Mouse (Mus musculus) left cerebral cortex, adult 8-10 months (tissue): ENCODE data around the gene Wnt8b. TPM values are rescaled to one million over a fixed set of nuclear protein-coding genes. Genes with fewer than 3 reads are reported as not detected.
"Not testable (repeated sequence)": the region's sequence is repeated elsewhere in the genome, so short reads cannot be mapped to it uniquely, and the experiment has no call there.

ENCODE experiments used
- DNase-seq, 2 experiments: peaks; one replicate each; pipeline ENCODE4 v3.0.0; 2022; ENCODE audit warnings: low spot score in 2 of 2
- total RNA-seq, 4 experiments: library from RNA; stranded (reverse); gene quantifications; 2 replicates each; pipeline ENCODE4 v1.2.4; 2022

Wnt8b gene
- total RNA-seq, result under 1 TPM; 0.30 to 0.78 (median 0.58) TPM

DNA sequence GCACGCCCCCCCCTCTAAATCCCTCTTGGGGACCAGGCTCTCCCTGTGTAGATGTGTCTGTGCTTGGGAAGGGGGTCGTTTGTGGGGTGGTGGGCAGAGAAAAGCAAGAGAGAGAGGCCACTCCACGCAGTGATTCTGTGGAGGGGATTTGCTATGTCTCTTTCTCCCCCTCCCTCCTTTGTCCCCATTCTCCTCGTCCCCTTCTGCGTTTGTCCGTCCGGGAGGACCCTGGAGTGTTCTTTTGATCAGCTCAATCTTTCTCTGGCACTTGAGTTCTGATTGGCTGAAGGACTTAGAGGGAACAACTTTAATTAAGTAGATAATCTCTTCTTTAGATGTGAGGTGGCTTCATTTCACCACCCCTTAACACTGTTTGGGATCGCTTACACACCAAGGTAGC, at the start of gene Wnt8b:
Wnt8b (plus strand) TSS at position 345 of the 400 bp plus-strand sequence.
- DNase-seq, result no peak

GRCm38 (mm10) chr19:44445755-44446154, 47.5 kb upstream of the Wnt8b start:
- no peak for DNase-seq

- DNase-seq, result no peak
Observed at GRCm38 (mm10) chr19:44447927-44448326, 45.3 kb upstream of the Wnt8b start.

GRCm38 (mm10) chr19:44454862-44455261, 38.4 kb upstream of the Wnt8b start:
- no peak for DNase-seq

DNA sequence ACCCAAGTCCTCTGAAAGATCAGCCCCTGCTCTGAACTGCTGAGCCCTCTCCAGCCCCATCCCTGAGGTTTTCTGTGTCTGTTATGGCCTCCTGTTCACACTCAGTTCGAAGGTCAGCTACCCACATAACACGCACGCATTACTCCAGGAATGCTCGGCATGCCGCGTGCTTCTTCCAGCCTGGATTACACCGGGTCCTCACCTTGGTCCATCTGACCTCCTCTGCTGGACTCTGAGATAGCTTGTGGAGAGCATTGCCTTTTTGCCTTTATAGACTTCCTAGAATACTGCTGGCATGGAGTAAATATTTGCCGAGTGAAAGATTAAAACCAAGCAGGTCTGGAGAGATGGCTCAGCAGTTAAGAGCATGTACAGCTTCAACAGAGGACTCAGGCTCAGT, 37.9 kb upstream of the Wnt8b start:
- no peak for DNase-seq

- DNase-seq, result no peak
Observed at GRCm38 (mm10) chr19:44457359-44458055, 35.8 kb upstream of the Wnt8b start.

- DNase-seq, result no peak
Observed at GRCm38 (mm10) chr19:44458696-44459095, 34.6 kb upstream of the Wnt8b start.

DNA sequence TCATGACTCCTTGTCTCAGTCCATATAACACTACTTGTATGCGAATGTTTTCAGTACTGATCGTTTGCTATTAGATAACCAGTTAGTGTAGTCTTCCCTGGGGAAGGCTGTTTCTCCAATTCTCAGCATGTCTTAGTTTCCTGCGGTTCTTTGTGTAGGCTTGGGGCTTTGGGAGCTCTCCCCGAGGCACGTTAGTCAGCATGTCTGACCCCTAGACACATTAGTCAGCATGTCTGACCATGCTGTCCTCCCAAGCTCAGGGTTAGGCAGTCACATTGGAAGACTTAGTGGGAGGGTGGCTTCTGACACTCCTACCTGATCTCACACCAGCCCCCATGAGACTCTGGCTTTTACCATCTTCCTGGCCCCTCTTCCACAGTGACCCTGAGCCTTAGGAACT, 32.8 kb upstream of the Wnt8b start:
- DNase-seq, result no peak

- no peak for DNase-seq
Observed at GRCm38 (mm10) chr19:44461500-44461899, 31.8 kb upstream of the Wnt8b start.

GRCm38 (mm10) chr19:44462141-44462540, 31.1 kb upstream of the Wnt8b start:
- no peak for DNase-seq

- DNase-seq, result not testable (repeated sequence)
Observed at GRCm38 (mm10) chr19:44465960-44466525, 27.2 kb upstream of the Wnt8b start.

DNA sequence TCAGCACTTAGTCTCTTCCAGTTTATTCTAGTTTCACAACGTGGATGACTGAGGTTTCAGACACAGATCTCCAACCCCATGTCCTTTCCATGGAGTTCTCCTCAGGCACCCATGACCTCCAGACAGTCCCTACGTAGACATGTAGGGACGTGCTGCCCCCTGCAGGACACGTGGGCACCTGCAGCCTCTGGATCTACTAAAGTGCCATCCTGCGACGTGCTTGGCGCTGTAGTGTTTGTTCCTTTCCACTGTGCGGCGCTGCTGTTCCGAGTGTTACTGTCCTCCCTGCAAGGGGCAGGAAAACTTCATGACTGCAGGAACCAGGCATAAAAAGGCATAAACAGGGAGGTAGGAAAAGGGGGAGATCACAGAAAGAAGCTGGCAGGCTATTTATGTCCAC, 19.1 kb upstream of the Wnt8b start:
- peak; percentile 23 to 30 for DNase-seq

DNA sequence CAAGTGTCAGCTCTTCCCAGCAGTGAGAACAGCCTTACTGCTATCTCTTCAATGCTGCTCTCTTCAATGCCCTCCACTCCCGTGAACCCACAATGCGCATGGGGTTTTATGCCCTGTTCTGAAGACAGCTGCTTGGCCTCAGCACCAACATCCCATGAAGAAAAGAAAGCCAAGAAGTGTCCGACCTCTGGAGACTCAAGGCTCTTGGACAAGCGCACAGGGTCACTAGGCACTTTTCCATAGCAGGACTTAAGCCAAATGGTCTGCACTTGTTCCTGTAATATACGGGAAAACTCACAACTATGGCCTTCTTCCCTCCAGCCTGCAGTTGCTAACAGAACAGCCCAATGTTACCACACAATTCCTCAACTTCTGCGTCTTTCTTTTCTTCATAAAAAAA, 18.0 kb upstream of the Wnt8b start:
- DNase-seq, result no peak

- DNase-seq, result no peak
Observed at GRCm38 (mm10) chr19:44476541-44476940, 16.7 kb upstream of the Wnt8b start.

DNA sequence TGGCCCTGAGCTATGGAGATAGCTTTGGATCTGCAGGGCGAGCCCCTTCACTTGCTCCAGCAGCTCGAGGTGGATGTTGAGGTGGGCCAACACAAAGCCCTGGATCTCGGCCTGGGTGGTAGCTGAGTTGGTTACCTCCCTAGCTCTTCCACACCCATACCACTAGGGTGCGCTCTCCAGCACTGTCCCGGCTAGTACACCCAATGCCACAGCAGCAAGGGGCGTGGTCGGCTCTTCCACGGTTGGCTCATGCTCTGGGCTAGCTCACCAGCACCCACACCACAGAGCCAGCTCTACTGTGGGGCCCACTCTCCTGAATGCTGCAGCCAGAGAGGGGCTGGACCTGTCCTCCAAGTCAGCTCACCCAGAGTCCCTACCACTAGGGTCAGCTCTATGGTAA, 6.0 kb upstream of the Wnt8b start:
- DNase-seq, result no peak

DNA sequence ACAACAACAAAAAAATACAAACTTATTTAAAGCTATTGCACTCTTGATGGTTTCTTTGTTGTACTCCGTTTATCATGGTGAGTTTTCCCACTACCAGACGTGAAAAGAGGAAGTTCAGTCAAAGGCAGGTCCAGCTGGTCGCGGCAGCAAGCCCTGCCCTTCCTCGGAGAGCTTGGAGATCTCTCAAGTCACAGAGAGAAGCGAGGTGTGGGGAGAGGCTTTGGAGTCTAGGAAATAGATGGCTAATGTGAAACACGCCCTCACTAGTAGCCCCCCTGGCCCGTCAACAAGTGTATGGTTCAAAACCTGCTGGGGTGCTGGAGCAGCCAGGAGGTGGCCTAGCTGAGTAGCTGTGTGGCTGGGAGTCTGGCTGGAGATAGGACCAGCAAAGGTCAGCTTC, 3.2 kb downstream of the Wnt8b start:
- no peak for DNase-seq

GRCm38 (mm10) chr19:44496941-44497340, 3.7 kb downstream of the Wnt8b start:
- no peak for DNase-seq

DNA sequence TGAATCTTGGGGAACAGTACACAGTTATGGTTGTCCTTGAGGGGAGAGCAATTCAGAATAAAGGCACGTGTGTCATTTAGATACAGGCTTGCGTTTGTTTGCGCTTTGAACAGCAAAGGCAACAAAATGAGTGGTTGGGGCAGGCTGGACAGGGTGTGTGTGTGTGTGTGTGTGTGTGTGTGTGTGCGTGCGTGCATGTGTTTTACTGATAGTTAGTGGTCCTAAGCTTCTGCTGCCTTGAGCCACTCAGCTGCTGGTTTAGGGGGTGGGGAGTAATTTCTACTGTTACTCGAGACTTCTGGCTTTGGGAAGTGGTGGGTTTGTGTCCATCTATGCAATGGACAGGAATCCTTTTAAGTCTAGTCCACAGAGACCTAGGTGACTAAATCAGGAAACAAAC, 5.7 kb downstream of the Wnt8b start:
- no peak for DNase-seq

DNA sequence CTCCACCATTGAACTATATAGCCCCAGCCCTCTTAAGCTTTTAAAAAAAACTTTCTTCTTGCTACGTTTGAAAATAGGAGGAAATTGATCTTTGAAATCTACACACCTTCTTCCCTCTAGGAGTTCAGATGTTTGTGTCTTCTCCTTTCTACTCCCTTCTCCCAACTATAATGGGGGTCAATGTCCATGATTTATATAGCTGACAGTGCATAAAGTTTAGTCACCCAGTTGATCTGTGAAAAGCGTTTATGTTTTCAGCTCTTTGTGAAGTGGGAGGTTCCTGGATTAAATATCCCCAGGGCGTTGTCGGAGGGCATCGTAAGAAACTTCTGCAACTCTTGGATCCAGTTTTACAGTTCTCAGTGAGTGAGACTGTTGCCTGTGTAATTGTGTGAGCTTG, 7.0 kb downstream of the Wnt8b start:
- DNase-seq, result no peak

GRCm38 (mm10) chr19:44501925-44502324, 8.7 kb downstream of the Wnt8b start:
- DNase-seq, result no peak

GRCm38 (mm10) chr19:44502741-44503140, 9.5 kb downstream of the Wnt8b start:
- no peak for DNase-seq

DNA sequence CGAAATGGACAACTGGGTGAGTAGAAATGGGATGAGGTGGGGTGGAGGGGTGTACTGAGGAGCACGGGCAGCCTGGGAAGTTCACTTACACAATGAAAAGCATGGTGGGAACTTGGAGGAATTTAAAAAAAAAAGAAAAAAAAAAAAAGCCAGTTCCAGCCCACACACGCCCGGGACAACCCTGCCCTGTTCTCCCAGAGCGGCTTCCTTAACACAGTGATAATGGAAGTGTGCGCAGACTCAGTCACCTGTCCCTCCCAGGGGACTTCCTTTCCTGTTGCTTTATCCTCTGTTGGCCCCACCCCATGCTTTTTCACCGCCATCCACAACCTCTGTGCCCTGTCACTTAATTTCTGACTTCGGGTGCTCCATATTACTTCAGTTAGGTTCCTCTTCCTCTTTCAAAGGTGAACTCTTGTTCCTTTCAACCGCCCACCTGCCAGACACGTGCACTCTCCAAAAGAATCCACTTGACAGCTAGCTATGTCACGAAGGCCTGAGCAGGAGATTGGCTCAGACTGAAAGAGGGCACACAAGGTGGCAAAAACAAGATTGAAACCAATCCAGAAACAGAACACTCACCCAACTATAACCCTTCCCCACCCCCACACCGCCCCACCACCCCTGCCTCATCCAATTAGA, 17.4 kb downstream of the Wnt8b start:
- DNase-seq, result no peak
